Mouse (Mus musculus): ENCODE measurements at regions not wholly inside any gene's neighbourhood (a gene's known extent, or its start where the extent isn't known, plus 50 kb on each side); places are given as distances from the start of the nearest gene placed in this dataset.

GRCm38 (mm10) chr16:76549628-76550027 lies 176.0 kb upstream of the Nrip1 start:
- no peak overlapping the region for H3K4me2 ChIP-seq (ENCODE audit: low read depth, low read length)
- no peaks in the 10 kb centered on the region for H3K4me1 ChIP-seq (ENCODE audit: control insufficient read depth, insufficient read depth, low read length)
- no peak overlapping the region for H3K27ac ChIP-seq (ENCODE audit: low read length)
- no peaks in the 10 kb centered on the region for H3K27me3 ChIP-seq (ENCODE audit: control insufficient read depth, insufficient read depth, low read length)
- WGBS = 81% methylated on average over 5 of the region's 5 CpGs
- H3K9ac ChIP-seq (ENCODE audit: low read length) = no peak overlapping the region
- no peaks in the 10 kb centered on the region for H3K9me3 ChIP-seq (replicated peaks; ENCODE audit: control insufficient read depth, low read length)
- ATAC-seq (replicated peaks; ENCODE audit: extremely low read depth, insufficient read depth, low FRiP score) = no peak; the same call in 1 of the 2 replicates
- H3K4me3 ChIP-seq (ENCODE audit: low read length) = no peak overlapping the region
- no peaks in the 10 kb centered on the region for H3K36me3 ChIP-seq (ENCODE audit: control insufficient read depth, insufficient read depth)

DNA sequence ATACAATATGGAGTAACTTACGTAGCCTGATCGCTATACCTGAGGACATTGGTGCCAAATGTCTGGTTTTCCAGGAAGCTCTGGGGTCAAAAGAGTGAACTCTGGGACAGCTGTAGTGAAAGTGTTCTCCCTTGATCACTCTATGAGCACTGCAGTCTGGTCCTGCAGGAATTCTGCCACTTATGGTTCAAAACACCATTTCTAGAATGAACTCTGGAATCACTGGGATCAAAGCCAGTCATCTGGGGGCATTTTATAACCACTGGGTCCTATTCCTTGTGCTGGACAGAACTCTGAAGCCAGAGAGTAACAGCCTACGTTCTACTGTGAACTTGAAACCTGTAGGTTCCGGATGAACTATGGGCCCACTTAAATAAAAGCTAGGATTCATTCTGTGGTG lies 173.5 kb upstream of the Nrip1 start:
- Histone ChIP-seq H3K4me1 (ENCODE audit: control insufficient read depth, insufficient read depth, low read length) (no peaks in the 10 kb centered on the region), H3K36me3 (ENCODE audit: control insufficient read depth, insufficient read depth) (no peaks in the 10 kb centered on the region), H3K27me3 (ENCODE audit: control insufficient read depth, insufficient read depth, low read length) (no peaks in the 10 kb centered on the region), H3K4me3 (ENCODE audit: low read length) (no peak overlapping the region), H3K9ac (ENCODE audit: low read length) (no peak overlapping the region), H3K27ac (ENCODE audit: low read length) (no peak overlapping the region), H3K9me3 (replicated peaks; ENCODE audit: control insufficient read depth, low read length) (no peaks in the 10 kb centered on the region), H3K4me2 (ENCODE audit: low read depth, low read length) (no peak overlapping the region)
- ATAC-seq (replicated peaks; ENCODE audit: extremely low read depth, insufficient read depth, low FRiP score) = no peak
- WGBS = 96% methylated on average over 4 of the region's 4 CpGs

DNA sequence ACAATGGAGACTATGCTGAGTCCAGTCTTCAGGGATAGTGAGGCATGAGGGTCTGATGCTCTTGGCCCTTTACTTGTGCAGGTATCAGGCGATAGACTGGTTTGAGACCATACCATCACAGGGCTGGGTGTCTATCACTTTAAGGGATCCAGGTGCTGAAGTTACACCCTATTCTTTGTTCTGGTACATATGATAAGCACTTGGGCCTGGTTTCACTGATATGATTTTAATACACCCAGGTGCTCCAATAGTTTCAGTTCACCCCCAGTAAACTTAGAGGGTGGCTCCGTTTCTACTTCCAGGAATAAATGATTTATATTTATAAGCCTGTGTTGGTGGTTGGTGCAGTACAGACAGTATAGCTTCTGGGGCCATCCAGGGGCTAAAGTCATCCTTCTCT lies 173.0 kb upstream of the Nrip1 start:
- 89% methylated on average over 2 of the region's 2 CpGs for WGBS
- H3K9ac ChIP-seq (ENCODE audit: low read length) = no peak overlapping the region

DNA sequence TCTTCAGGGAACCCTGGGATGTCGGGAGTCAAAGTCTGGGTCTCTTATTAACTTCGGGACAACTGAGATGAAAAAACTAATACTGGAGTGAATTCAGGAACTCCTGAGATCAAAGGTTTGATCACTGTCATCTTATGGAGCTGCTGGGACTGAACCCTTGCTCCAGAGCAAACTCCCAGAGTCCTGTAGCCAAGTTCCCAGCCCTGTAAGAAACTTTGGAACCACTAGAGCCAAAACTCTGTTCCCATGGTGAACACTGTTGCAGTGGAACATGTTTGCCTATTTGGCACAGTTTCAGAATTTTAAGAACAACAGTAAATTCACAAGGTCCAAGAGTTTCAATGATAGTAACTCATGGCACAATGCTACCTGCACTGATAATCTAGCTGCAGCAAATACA lies 172.3 kb upstream of the Nrip1 start:
- H3K9me3 ChIP-seq (replicated peaks; ENCODE audit: control insufficient read depth, low read length) = no peaks in the 10 kb centered on the region
- no peak for ATAC-seq (replicated peaks; ENCODE audit: extremely low read depth, insufficient read depth, low FRiP score)
- H3K36me3 ChIP-seq (ENCODE audit: control insufficient read depth, insufficient read depth) = no peaks in the 10 kb centered on the region
- WGBS = 62% methylated on average over 2 of the region's 2 CpGs
- H3K4me2 ChIP-seq (ENCODE audit: low read depth, low read length) = no peak overlapping the region
- H3K9ac ChIP-seq (ENCODE audit: low read length) = no peak overlapping the region
- H3K4me3 ChIP-seq (ENCODE audit: low read length) = no peak overlapping the region
- H3K27me3 ChIP-seq (ENCODE audit: control insufficient read depth, insufficient read depth, low read length) = no peaks in the 10 kb centered on the region
- no peak overlapping the region for H3K27ac ChIP-seq (ENCODE audit: low read length)
- no peaks in the 10 kb centered on the region for H3K4me1 ChIP-seq (ENCODE audit: control insufficient read depth, insufficient read depth, low read length)

More for the DNA sequence above, 173.0 kb upstream of the Nrip1 start:
- H3K36me3 ChIP-seq (ENCODE audit: control insufficient read depth, insufficient read depth) = no peaks in the 10 kb centered on the region
- H3K4me1 ChIP-seq (ENCODE audit: control insufficient read depth, insufficient read depth, low read length) = no peaks in the 10 kb centered on the region
- no peak for ATAC-seq (replicated peaks; ENCODE audit: extremely low read depth, insufficient read depth, low FRiP score)
- no peaks in the 10 kb centered on the region for H3K27me3 ChIP-seq (ENCODE audit: control insufficient read depth, insufficient read depth, low read length)
- no peak overlapping the region for H3K4me3 ChIP-seq (ENCODE audit: low read length)
- H3K4me2 ChIP-seq (ENCODE audit: low read depth, low read length) = no peak overlapping the region
- no peak overlapping the region for H3K27ac ChIP-seq (ENCODE audit: low read length)
- H3K9me3 ChIP-seq (replicated peaks; ENCODE audit: control insufficient read depth, low read length) = no peaks in the 10 kb centered on the region

DNA sequence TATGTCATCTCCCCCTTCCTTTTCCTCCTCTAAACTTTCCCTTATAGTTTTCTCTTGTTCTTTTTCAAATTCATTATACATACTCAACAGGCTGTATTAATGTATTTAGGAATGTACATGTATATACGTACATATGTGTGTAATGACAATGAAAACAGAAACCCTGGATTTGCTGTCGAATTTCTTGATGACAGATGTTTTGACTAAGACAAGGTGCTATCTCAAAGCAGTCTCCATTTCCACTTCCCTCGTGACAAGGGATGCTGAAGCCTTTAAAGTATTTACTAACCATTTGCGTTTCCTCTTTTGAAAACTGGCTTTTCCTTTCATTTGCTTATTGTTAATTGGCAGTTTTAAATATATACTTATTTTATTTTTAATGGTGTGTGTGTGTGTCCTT lies 171.3 kb upstream of the Nrip1 start:
- H3K4me1 ChIP-seq (ENCODE audit: control insufficient read depth, insufficient read depth, low read length) = peaks cover 1% of the 10 kb centered on the region
- H3K9ac ChIP-seq (ENCODE audit: low read length) = no peak overlapping the region
- H3K4me3 ChIP-seq (ENCODE audit: low read length) = no peak overlapping the region
- no peak overlapping the region for H3K4me2 ChIP-seq (ENCODE audit: low read depth, low read length)
- H3K9me3 ChIP-seq (replicated peaks; ENCODE audit: control insufficient read depth, low read length) = no peaks in the 10 kb centered on the region
- H3K36me3 ChIP-seq (ENCODE audit: control insufficient read depth, insufficient read depth) = no peaks in the 10 kb centered on the region
- no peak for ATAC-seq (replicated peaks; ENCODE audit: extremely low read depth, insufficient read depth, low FRiP score)
- WGBS = 66% methylated on average over 4 of the region's 4 CpGs
- no peaks in the 10 kb centered on the region for H3K27me3 ChIP-seq (ENCODE audit: control insufficient read depth, insufficient read depth, low read length)
- no peak overlapping the region for H3K27ac ChIP-seq (ENCODE audit: low read length)

DNA sequence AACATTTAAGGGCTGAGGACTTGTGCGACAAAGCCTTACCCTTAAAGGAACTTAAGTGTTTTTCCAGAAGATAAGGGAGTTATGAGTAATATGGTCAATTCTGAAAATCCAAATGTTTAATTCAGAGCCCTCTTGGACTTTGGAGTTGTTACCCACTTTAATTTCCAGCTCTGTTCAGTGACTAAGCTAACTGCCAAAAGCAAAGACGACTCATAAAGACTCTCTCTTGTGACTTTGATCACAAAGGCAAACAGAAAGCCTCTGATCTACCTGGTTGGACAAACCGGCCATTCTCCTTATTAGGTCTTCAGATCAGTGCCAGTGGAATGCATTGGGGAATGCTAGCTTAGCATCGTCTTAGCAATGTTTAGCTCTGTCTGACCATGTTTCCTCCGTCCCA lies 167.3 kb upstream of the Nrip1 start:
- Histone ChIP-seq H3K9me3 (replicated peaks; ENCODE audit: control insufficient read depth, low read length) (no peaks in the 10 kb centered on the region), H3K4me1 (ENCODE audit: control insufficient read depth, insufficient read depth, low read length) (peaks cover 8% of the 10 kb centered on the region), H3K4me2 (ENCODE audit: low read depth, low read length) (no peak overlapping the region), H3K4me3 (ENCODE audit: low read length) (no peak overlapping the region), H3K36me3 (ENCODE audit: control insufficient read depth, insufficient read depth) (no peaks in the 10 kb centered on the region), H3K27ac (ENCODE audit: low read length) (no peak overlapping the region), H3K9ac (ENCODE audit: low read length) (no peak overlapping the region), H3K27me3 (ENCODE audit: control insufficient read depth, insufficient read depth, low read length) (no peaks in the 10 kb centered on the region)
- ATAC-seq (replicated peaks; ENCODE audit: extremely low read depth, insufficient read depth, low FRiP score) = no peak
- 54% methylated on average over 5 of the region's 5 CpGs for WGBS

DNA sequence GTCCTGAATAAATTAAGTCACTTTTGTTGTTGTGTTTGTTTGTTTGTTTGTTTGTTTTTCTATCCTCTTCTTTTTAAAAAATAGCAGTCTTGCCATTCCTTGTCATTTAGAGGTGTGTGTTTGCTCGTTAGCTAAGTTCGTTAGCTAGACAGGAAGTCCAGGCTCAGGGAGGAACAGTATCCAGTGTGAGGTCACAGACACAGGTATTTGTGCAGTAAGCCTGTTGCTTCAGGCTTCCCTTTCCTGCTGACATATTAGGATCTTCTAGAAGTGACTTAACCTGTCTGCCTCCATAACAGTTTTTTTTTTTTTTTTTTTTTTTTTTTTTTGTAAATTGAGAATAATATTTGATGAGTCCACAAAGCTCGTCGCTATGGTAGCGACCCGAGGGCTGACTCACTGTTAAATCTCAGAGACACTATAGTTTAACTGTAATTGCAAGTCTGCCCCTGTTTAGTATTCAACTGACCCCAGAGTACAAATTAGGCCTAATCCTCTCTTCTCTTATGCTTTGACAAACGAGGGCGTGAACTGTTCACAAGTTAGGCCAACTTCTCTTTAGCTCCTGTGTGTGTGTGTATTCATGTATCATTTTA lies 166.8 kb upstream of the Nrip1 start:
- 70% methylated on average over 8 of the region's 8 CpGs for whole genome bisulfite sequencing
- H3K4me3 ChIP-seq (ENCODE audit: low read length) = no peak overlapping the region
- H3K4me1 ChIP-seq (ENCODE audit: control insufficient read depth, insufficient read depth, low read length) = peaks cover 8% of the 10 kb centered on the region
- no peak overlapping the region for H3K9ac ChIP-seq (ENCODE audit: low read length)
- no peak overlapping the region for H3K4me2 ChIP-seq (ENCODE audit: low read depth, low read length)
- no peaks in the 10 kb centered on the region for H3K27me3 ChIP-seq (ENCODE audit: control insufficient read depth, insufficient read depth, low read length)
- H3K36me3 ChIP-seq (ENCODE audit: control insufficient read depth, insufficient read depth) = no peaks in the 10 kb centered on the region
- H3K9me3 ChIP-seq (replicated peaks; ENCODE audit: control insufficient read depth, low read length) = no peaks in the 10 kb centered on the region
- no peak overlapping the region for H3K27ac ChIP-seq (ENCODE audit: low read length)
- ATAC-seq (replicated peaks; ENCODE audit: extremely low read depth, insufficient read depth, low FRiP score) = no peak

- Histone ChIP-seq H3K9ac (ENCODE audit: low read length) (no peak overlapping the region), H3K9me3 (replicated peaks; ENCODE audit: control insufficient read depth, low read length) (no peaks in the 10 kb centered on the region), H3K4me1 (ENCODE audit: control insufficient read depth, insufficient read depth, low read length) (peaks cover 11% of the 10 kb centered on the region), H3K4me2 (ENCODE audit: low read depth, low read length) (peak overlapping the region; percentile 1; the same call in 1 of the 2 replicates), H3K36me3 (ENCODE audit: control insufficient read depth, insufficient read depth) (no peaks in the 10 kb centered on the region), H3K4me3 (ENCODE audit: low read length) (no peak overlapping the region), H3K27ac (ENCODE audit: low read length) (no peak overlapping the region), H3K27me3 (ENCODE audit: control insufficient read depth, insufficient read depth, low read length) (no peaks in the 10 kb centered on the region)
- 21% methylated on average over 6 of the region's 6 CpGs for WGBS
- peak; percentile 65 for ATAC-seq (replicated peaks; ENCODE audit: extremely low read depth, insufficient read depth, low FRiP score)
Measured at GRCm38 (mm10) chr16:76539669-76540068, 166.0 kb upstream of the Nrip1 start.

DNA sequence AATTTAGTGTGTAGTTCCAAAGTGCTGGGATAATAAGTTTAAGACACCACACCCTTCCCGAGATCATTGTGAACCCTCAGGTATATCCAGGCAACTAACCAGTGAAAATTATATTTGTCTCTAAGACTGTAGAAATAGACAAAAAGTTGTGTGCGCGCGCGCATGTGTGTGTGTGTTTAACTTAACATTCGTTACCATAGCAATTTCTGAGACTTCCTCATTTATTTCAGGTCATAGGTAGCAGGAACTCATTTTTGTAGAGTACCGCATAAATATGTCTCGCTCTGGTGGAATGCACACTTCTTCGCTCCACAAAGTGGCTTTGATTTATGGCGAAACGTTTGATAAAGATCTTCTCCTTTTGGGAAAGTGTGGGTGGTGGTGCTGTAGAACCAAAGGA lies 164.2 kb upstream of the Nrip1 start:
- Histone ChIP-seq H3K27me3 (ENCODE audit: control insufficient read depth, insufficient read depth, low read length) (no peaks in the 10 kb centered on the region), H3K9ac (ENCODE audit: low read length) (no peak overlapping the region), H3K4me2 (ENCODE audit: low read depth, low read length) (no peak overlapping the region), H3K4me3 (ENCODE audit: low read length) (no peak overlapping the region), H3K27ac (ENCODE audit: low read length) (no peak overlapping the region), H3K9me3 (replicated peaks; ENCODE audit: control insufficient read depth, low read length) (no peaks in the 10 kb centered on the region), H3K36me3 (ENCODE audit: control insufficient read depth, insufficient read depth) (no peaks in the 10 kb centered on the region), H3K4me1 (ENCODE audit: control insufficient read depth, insufficient read depth, low read length) (peaks cover 12% of the 10 kb centered on the region)
- 82% methylated on average over 11 of the region's 11 CpGs for WGBS
- no peak for ATAC-seq (replicated peaks; ENCODE audit: extremely low read depth, insufficient read depth, low FRiP score)

DNA sequence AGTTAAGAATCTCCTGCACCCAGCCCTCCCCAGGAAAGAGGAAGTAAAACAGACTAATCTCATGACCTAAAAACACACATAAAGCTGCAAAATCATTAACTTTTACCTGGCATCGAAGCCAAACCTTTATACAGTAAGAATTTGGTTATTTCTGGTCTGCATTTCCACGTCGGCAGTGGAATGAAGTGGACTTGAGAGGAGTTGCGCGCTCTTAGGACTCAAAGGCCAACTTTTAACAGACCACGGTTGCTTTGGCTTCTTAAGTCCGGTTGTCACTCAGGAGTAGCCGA lies 159.2 kb upstream of the Nrip1 start:
- WGBS = 71% methylated on average over 8 of the region's 8 CpGs
- Histone ChIP-seq H3K4me1 (ENCODE audit: control insufficient read depth, insufficient read depth, low read length) (peaks cover 5% of the 10 kb centered on the region; the same call in 1 of the 2 replicates), H3K4me2 (ENCODE audit: low read depth, low read length) (no peak overlapping the region), H3K27ac (ENCODE audit: low read length) (no peak overlapping the region), H3K9me3 (replicated peaks; ENCODE audit: control insufficient read depth, low read length) (no peaks in the 10 kb centered on the region), H3K9ac (ENCODE audit: low read length) (no peak overlapping the region), H3K27me3 (ENCODE audit: control insufficient read depth, insufficient read depth, low read length) (no peaks in the 10 kb centered on the region), H3K4me3 (ENCODE audit: low read length) (no peak overlapping the region), H3K36me3 (ENCODE audit: control insufficient read depth, insufficient read depth) (no peaks in the 10 kb centered on the region)
- no peak for ATAC-seq (replicated peaks; ENCODE audit: extremely low read depth, insufficient read depth, low FRiP score)

Data from heart, embryonic 16.5 days (tissue).